Mouse (Mus musculus): ENCODE results near the gene Kcng1. TPM values are rescaled to one million over a fixed set of nuclear protein-coding genes. Genes with fewer than 3 reads are reported as not detected.

Gene Kcng1
- polyA plus RNA-seq, 1 experiment from 2014 or later: 1.1 TPM

DNA sequence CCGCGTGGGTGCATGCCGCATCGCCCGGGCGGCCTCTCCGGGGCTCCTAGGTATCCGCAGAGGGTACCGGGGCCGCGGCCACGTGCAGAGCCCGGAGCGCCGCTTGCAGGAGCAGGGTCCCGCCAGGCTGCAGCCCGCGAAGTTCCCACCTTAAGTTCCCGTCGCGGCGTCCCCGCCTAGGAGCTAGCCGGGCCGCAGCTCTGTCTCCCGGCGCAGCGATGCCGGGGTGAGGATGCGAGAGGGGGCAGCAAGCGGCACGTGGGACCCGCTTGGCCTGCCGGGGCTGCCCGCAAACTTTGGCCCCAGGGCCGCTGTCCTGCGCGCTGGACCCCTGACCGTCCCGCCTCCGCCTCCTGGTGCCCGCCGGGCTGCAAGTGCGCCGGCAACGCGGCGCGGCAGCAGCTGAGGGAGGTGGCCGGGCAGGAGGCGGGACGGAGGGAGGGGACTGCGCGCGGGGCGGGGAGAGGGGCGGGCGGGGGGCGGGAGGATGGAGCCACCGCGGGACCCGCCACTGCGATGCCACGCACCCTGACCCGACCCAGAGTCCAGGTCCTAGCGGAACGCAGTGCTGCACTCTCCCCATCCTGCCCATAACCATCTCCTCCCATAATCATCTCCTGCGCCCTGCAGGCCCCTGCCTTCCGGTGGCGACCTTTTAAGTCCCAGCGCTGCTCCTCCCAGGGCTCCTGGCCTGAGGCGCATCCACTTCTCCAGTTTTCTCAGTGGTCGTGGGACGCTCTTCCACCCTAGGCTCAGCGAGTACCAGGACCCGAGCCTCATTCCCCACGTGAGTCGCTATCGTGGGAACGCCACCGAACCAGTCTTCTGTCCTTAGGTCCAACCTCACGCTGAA is 581 bp downstream of the Kcng1 start:
- ATAC-seq (replicated peaks; ENCODE audit: insufficient number of reproducible peaks, low FRiP score, low TSS enrichment): peak; percentile 2; the same call in 1 of the 2 replicates
- no peaks in the 10 kb centered on the region; the same call in 1 of the 2 replicates for H3K9me3 ChIP-seq (replicated peaks; ENCODE audit: control insufficient read depth, low read length)
- H3K27ac ChIP-seq (ENCODE audit: low read depth, low read length): no peak overlapping the region
- 0 out of 2 replicates have a peak overlapping the region, but pooled peaks have one; percentile 34 for H3K9ac ChIP-seq (ENCODE audit: low read depth, low read length)
- H3K4me1 ChIP-seq (ENCODE audit: control insufficient read depth, insufficient read depth, low read length): peaks cover 10% of the 10 kb centered on the region
- peaks cover 84% of the 10 kb centered on the region for H3K27me3 ChIP-seq (ENCODE audit: control insufficient read depth, insufficient read depth, low read length)
- 1% methylated on average over 70 of the region's 82 CpGs for WGBS (ENCODE audit: insufficient replicate concordance)
- no peaks in the 10 kb centered on the region for H3K36me3 ChIP-seq (ENCODE audit: control insufficient read depth, insufficient read depth, low read length)
- peak overlapping the region; percentile 41 for H3K4me3 ChIP-seq (ENCODE audit: low read depth, low read length)
- H3K4me2 ChIP-seq: peak overlapping the region; percentile 59

DNA sequence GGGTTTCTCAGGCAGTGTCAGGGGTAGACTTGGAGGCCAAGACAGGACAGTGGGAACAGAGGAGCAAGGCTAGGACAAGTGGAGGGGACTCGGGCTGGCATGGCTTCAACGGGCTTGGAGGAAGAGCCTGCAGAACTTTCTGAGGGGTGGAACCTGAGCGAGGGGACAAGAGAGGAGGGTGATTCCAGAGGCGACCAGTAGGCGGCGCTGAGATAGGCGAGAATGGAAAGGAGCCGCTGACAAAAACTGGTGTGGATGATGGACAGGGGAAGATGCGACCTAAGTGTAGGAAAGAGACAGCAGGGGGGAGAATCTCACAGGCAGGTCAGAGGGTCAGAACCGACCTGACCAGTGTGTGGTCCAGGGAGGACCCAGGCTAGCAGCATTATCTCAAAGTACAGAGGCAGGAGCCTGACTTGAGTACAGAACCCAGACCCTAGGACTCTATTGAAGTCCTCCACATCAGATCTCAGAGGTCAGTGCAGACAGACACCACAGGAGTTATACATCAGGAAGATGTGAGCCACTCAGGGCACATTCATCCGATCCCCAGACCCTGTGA is 7.1 kb downstream of the Kcng1 start:
- H3K4me1 ChIP-seq (ENCODE audit: control insufficient read depth, insufficient read depth, low read length): no peaks in the 10 kb centered on the region
- H3K4me3 ChIP-seq (ENCODE audit: low read depth, low read length): no peak overlapping the region
- H3K27ac ChIP-seq (ENCODE audit: low read depth, low read length): no peak overlapping the region
- no peaks in the 10 kb centered on the region for H3K9me3 ChIP-seq (replicated peaks; ENCODE audit: control insufficient read depth, low read length)
- H3K27me3 ChIP-seq (ENCODE audit: control insufficient read depth, insufficient read depth, low read length): peaks cover 97% of the 10 kb centered on the region
- no peak overlapping the region for H3K4me2 ChIP-seq
- ATAC-seq (replicated peaks; ENCODE audit: insufficient number of reproducible peaks, low FRiP score, low TSS enrichment): no peak
- H3K9ac ChIP-seq (ENCODE audit: low read depth, low read length): no peak overlapping the region
- no peaks in the 10 kb centered on the region for H3K36me3 ChIP-seq (ENCODE audit: control insufficient read depth, insufficient read depth, low read length)
- WGBS (ENCODE audit: insufficient replicate concordance): 6% methylated on average over 11 of the region's 11 CpGs

DNA sequence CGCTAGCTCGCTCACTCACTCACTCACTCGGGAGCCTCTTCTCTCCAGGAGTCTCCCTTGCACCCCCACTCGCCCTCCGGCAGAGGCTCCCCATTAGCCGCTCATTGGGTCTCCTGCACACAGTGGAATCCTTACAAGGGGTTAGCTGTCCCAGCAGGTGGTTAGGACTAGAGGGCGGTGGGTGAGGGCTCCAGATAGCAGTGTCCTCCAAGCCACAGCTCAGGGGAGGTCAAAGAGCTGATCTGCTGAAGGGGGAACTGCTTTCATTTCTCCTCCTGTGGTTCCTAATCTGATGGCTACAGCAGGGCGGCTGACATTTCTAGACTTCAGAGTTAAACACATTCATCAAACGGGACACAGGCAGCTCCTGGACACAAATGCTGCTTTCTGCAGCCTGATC is 8.1 kb downstream of the Kcng1 start:
- Histone ChIP-seq H3K9me3 (replicated peaks; ENCODE audit: control insufficient read depth, low read length) (no peaks in the 10 kb centered on the region), H3K4me3 (ENCODE audit: low read depth, low read length) (no peak overlapping the region), H3K4me2 (peak overlapping the region; percentile 3; the same call in 1 of the 2 replicates), H3K9ac (ENCODE audit: low read depth, low read length) (no peak overlapping the region), H3K4me1 (ENCODE audit: control insufficient read depth, insufficient read depth, low read length) (0 out of 2 replicates have a peak, but pooled peaks cover 1% of the 10 kb centered on the region), H3K27me3 (ENCODE audit: control insufficient read depth, insufficient read depth, low read length) (peaks cover 98% of the 10 kb centered on the region), H3K27ac (ENCODE audit: low read depth, low read length) (no peak overlapping the region), H3K36me3 (ENCODE audit: control insufficient read depth, insufficient read depth, low read length) (no peaks in the 10 kb centered on the region)
- 19% methylated on average over 9 of the region's 9 CpGs for WGBS (ENCODE audit: insufficient replicate concordance)
- ATAC-seq (replicated peaks; ENCODE audit: insufficient number of reproducible peaks, low FRiP score, low TSS enrichment): no peak

DNA sequence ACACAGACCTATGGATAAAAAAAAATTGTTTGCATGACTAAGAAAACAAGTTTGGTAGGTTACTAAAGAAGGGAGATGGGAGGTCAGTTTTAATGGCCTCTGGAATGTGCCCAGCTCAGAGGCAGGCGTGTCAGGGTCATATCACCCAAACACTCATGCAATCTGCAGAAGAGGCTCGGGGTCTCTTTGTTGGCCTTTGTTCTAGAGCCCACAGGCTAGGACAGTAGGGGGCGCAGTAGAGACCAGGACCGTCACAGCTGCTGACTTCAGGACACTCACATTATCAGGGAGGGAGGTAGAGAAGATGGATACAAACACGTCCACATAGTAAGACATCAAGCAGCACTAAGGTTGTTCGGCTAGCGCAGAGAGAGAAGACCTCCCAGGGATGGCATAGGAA is 13.5 kb downstream of the Kcng1 start:
- no peak for ATAC-seq (replicated peaks; ENCODE audit: insufficient number of reproducible peaks, low FRiP score, low TSS enrichment)

DNA sequence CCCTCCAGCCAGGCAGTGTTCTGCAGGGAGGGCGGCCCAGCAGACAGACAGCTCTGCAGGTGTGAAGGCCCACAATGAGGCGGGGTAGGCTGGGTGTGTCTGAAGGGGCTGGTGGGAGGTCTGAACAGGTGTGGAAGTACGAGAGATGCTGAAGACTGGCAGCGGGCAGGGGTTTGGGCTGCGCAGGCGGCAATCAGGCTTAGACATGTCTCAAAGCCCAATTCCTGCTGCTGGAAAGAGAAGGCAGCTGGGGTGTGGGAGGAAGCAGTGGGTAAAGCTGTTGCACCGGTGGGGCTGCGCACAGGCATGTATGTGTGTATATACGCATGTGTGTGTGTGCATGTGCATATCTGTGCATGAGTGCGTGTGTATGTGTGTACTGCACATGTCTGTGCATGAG is 20.6 kb downstream of the Kcng1 start:
- no peak overlapping the region for H3K27ac ChIP-seq (ENCODE audit: low read depth, low read length)
- no peaks in the 10 kb centered on the region for H3K4me1 ChIP-seq (ENCODE audit: control insufficient read depth, insufficient read depth, low read length)
- H3K4me3 ChIP-seq (ENCODE audit: low read depth, low read length): no peak overlapping the region
- no peak overlapping the region for H3K9ac ChIP-seq (ENCODE audit: low read depth, low read length)
- no peak overlapping the region for H3K4me2 ChIP-seq
- ATAC-seq (replicated peaks; ENCODE audit: insufficient number of reproducible peaks, low FRiP score, low TSS enrichment): no peak
- H3K9me3 ChIP-seq (replicated peaks; ENCODE audit: control insufficient read depth, low read length): no peaks in the 10 kb centered on the region
- WGBS (ENCODE audit: insufficient replicate concordance): 83% methylated on average over 10 of the region's 10 CpGs
- H3K27me3 ChIP-seq (ENCODE audit: control insufficient read depth, insufficient read depth, low read length): peaks cover 50% of the 10 kb centered on the region
- H3K36me3 ChIP-seq (ENCODE audit: control insufficient read depth, insufficient read depth, low read length): no peaks in the 10 kb centered on the region

More for the DNA sequence above, 13.5 kb downstream of the Kcng1 start:
- WGBS (ENCODE audit: insufficient replicate concordance): 19% methylated on average over 7 of the region's 7 CpGs
- Histone ChIP-seq H3K27ac (ENCODE audit: low read depth, low read length) (no peak overlapping the region), H3K9ac (ENCODE audit: low read depth, low read length) (no peak overlapping the region), H3K27me3 (ENCODE audit: control insufficient read depth, insufficient read depth, low read length) (peaks cover 67% of the 10 kb centered on the region), H3K36me3 (ENCODE audit: control insufficient read depth, insufficient read depth, low read length) (no peaks in the 10 kb centered on the region), H3K4me3 (ENCODE audit: low read depth, low read length) (peak overlapping the region; percentile 22), H3K9me3 (replicated peaks; ENCODE audit: control insufficient read depth, low read length) (no peaks in the 10 kb centered on the region), H3K4me2 (peak overlapping the region; percentile 48), H3K4me1 (ENCODE audit: control insufficient read depth, insufficient read depth, low read length) (0 out of 2 replicates have a peak, but pooled peaks cover 2% of the 10 kb centered on the region)

DNA sequence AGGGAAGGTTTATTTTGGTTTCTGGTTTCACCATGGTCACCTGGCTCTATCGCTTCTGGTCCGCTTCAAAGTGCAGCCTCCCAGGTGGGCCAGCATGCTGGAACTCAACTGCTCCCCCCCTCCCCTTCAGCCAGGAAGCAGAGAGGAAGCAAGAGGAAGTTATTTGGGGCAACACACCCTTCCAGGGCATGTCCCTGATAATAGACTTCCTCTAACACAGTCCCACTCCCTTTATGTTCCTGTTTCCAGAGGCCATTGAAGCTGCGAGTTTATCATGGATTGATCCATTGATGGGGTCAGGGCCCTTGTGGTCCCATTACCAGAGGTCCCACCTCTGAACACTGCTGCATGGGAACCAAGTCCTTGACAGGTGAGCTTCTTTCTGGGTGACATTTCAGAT is 21.4 kb downstream of the Kcng1 start:
- ATAC-seq (replicated peaks; ENCODE audit: insufficient number of reproducible peaks, low FRiP score, low TSS enrichment): no peak
- 78% methylated on average over 3 of the region's 3 CpGs for WGBS (ENCODE audit: insufficient replicate concordance)
- Histone ChIP-seq H3K9me3 (replicated peaks; ENCODE audit: control insufficient read depth, low read length) (no peaks in the 10 kb centered on the region), H3K36me3 (ENCODE audit: control insufficient read depth, insufficient read depth, low read length) (no peaks in the 10 kb centered on the region), H3K27ac (ENCODE audit: low read depth, low read length) (no peak overlapping the region), H3K27me3 (ENCODE audit: control insufficient read depth, insufficient read depth, low read length) (peaks cover 57% of the 10 kb centered on the region), H3K4me2 (no peak overlapping the region), H3K9ac (ENCODE audit: low read depth, low read length) (no peak overlapping the region), H3K4me3 (ENCODE audit: low read depth, low read length) (no peak overlapping the region), H3K4me1 (ENCODE audit: control insufficient read depth, insufficient read depth, low read length) (no peaks in the 10 kb centered on the region)

DNA sequence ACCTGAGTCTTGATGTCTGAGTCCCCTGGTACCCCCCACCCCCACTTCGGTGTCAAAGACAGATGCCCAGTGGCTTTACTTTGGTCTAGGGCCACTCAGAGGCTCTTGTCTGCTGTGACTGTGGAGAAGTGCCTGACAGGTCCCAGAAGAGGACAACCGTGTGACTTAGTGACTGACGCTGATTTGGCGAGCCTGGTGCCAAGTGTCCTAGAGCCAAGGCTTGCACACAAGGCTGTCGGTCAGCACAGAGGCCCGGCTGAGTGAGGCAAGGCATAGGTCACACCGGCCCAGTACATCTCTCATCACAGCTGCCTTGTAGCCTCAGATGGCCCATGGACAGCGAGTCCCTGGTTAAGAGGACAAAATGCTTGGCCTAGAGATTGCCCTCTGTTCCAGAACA is 22.5 kb downstream of the Kcng1 start:
- Histone ChIP-seq H3K9ac (ENCODE audit: low read depth, low read length) (no peak overlapping the region), H3K4me1 (ENCODE audit: control insufficient read depth, insufficient read depth, low read length) (no peaks in the 10 kb centered on the region; the same call in 1 of the 2 replicates), H3K4me2 (no peak overlapping the region), H3K27me3 (ENCODE audit: control insufficient read depth, insufficient read depth, low read length) (peaks cover 63% of the 10 kb centered on the region), H3K36me3 (ENCODE audit: control insufficient read depth, insufficient read depth, low read length) (no peaks in the 10 kb centered on the region), H3K9me3 (replicated peaks; ENCODE audit: control insufficient read depth, low read length) (no peaks in the 10 kb centered on the region), H3K4me3 (ENCODE audit: low read depth, low read length) (no peak overlapping the region), H3K27ac (ENCODE audit: low read depth, low read length) (no peak overlapping the region)
- ATAC-seq (replicated peaks; ENCODE audit: insufficient number of reproducible peaks, low FRiP score, low TSS enrichment): no peak
- WGBS (ENCODE audit: insufficient replicate concordance): 69% methylated on average over 8 of the region's 8 CpGs

DNA sequence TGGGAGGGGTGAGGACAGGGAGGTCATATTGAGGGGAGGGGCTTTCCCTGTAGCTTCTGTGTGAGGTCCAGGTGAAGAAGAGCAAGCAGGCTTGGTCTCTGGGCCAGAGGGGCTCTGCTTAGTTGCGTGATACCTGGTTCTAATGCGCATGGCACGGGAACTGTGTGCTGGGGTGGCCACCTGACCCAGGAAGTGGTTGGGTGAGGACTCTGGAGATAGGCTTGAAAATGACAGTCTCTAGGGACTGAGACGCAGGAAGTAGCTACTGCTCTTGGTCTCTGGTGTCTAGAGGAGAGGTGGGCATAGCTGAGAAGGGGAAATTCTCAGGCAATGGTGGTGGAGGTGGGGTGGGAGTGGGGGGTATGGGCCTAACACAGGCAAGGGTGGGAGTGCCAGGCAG is 24.3 kb downstream of the Kcng1 start:
- Histone ChIP-seq H3K36me3 (ENCODE audit: control insufficient read depth, insufficient read depth, low read length) (no peaks in the 10 kb centered on the region), H3K4me2 (no peak overlapping the region), H3K27me3 (ENCODE audit: control insufficient read depth, insufficient read depth, low read length) (peaks cover 65% of the 10 kb centered on the region), H3K4me3 (ENCODE audit: low read depth, low read length) (no peak overlapping the region), H3K27ac (ENCODE audit: low read depth, low read length) (no peak overlapping the region), H3K4me1 (ENCODE audit: control insufficient read depth, insufficient read depth, low read length) (no peaks in the 10 kb centered on the region; the same call in 1 of the 2 replicates), H3K9me3 (replicated peaks; ENCODE audit: control insufficient read depth, low read length) (no peaks in the 10 kb centered on the region), H3K9ac (ENCODE audit: low read depth, low read length) (no peak overlapping the region)
- WGBS (ENCODE audit: insufficient replicate concordance): 76% methylated on average over 4 of the region's 4 CpGs
- ATAC-seq (replicated peaks; ENCODE audit: insufficient number of reproducible peaks, low FRiP score, low TSS enrichment): no peak

All from heart, embryonic 11.5 days (tissue).